Mouse (Mus musculus) liver, adult 2 months (tissue): ENCODE data around the gene Gstm4. TPM values are rescaled to one million over a fixed set of nuclear protein-coding genes. Genes with fewer than 3 reads are reported as not detected.
"Not testable (repeated sequence)": the region's sequence is repeated elsewhere in the genome, so short reads cannot be mapped to it uniquely, and the experiment has no call there.

Experiments used
- DNase-seq: peaks from one replicate; pipeline ENCODE4 v3.0.0-alpha.2; 2011; ENCODE audit warnings: low read depth, low spot score; ENCODE audit errors: extremely low read depth
- H3K27ac ChIP-seq: fragments of 200-500 bp; replicated peaks from 2 replicates; pipeline ENCODE4 v1.5.1; 2012; ENCODE audit warnings: low read depth, mild to moderate bottlenecking, control low read depth, inconsistent platforms, low read length; ENCODE audit not compliant: insufficient read depth
- H3K27me3 ChIP-seq: fragments of 200-500 bp; 2 replicates; pipeline ENCODE4 v1.6.1; 2012; ENCODE audit warnings: mild to moderate bottlenecking, moderate library complexity, low read length, inconsistent platforms; ENCODE audit not compliant: control insufficient read depth, insufficient read depth
- H3K36me3 ChIP-seq: fragments of 200-500 bp; 2 replicates; pipeline ENCODE4 v1.6.1; 2012; ENCODE audit warnings: low read length, inconsistent platforms; ENCODE audit not compliant: control insufficient read depth, insufficient read depth
- H3K4me1 ChIP-seq: fragments of 200-500 bp; 2 replicates; pipeline ENCODE4 v1.6.1; 2011; ENCODE audit warnings: low read length; ENCODE audit not compliant: control insufficient read depth, insufficient read depth
- H3K4me3 ChIP-seq: fragments of 200-500 bp; 2 replicates; pipeline ENCODE4 v1.5.1; 2011; ENCODE audit warnings: low read depth, mild to moderate bottlenecking, control low read depth, low read length, moderate library complexity; ENCODE audit not compliant: insufficient read depth
- H3K79me2 ChIP-seq: fragments of 200-500 bp; 2 replicates; pipeline ENCODE4 v1.6.1; 2012; ENCODE audit warnings: inconsistent platforms, mild to moderate bottlenecking, low read length, moderate library complexity; ENCODE audit not compliant: control insufficient read depth, insufficient read depth
- H3K9ac ChIP-seq: fragments of 200-500 bp; 2 replicates; pipeline ENCODE4 v1.6.1; 2012; ENCODE audit warnings: low read depth, mild to moderate bottlenecking, control low read depth, inconsistent platforms, low read length
- CTCF ChIP-seq: fragments of 200-500 bp; IDR thresholded peaks from 2 replicates; pipeline ENCODE4 v1.5.1; 2011; ENCODE audit warnings: low read depth, low read length, control low read depth
- POLR2A ChIP-seq: fragments of 200-500 bp; IDR thresholded peaks from 2 replicates; pipeline ENCODE4 v1.6.1; 2011; ENCODE audit warnings: low read length, control low read depth; ENCODE audit not compliant: insufficient read depth; ENCODE audit errors: extremely low read depth
- WGBS: fragments of 180-500 bp; shearing (Covaris S2); methylation state at CpG from one replicate; pipeline ENCODE4 v1.1.7; 2018; 5-methylcytosine and 5-hydroxymethylcytosine counted together
- polyA plus RNA-seq: library from polyadenylated mRNA; depleted of rRNA; stranded (reverse); fragments of >200 nt; gene quantifications from 2 replicates; pipeline ENCODE4 v1.2.3, GENCODE M21; 2012
- total RNA-seq: library from RNA; depleted of rRNA; stranded (reverse); fragments of >200 nt; gene quantifications from 2 replicates; pipeline ENCODE4 v1.2.3, GENCODE M21; 2014

The Gstm4 gene
- total and polyA plus RNA-seq, 2 experiments, result 19.8 to 98.9 TPM

DNA sequence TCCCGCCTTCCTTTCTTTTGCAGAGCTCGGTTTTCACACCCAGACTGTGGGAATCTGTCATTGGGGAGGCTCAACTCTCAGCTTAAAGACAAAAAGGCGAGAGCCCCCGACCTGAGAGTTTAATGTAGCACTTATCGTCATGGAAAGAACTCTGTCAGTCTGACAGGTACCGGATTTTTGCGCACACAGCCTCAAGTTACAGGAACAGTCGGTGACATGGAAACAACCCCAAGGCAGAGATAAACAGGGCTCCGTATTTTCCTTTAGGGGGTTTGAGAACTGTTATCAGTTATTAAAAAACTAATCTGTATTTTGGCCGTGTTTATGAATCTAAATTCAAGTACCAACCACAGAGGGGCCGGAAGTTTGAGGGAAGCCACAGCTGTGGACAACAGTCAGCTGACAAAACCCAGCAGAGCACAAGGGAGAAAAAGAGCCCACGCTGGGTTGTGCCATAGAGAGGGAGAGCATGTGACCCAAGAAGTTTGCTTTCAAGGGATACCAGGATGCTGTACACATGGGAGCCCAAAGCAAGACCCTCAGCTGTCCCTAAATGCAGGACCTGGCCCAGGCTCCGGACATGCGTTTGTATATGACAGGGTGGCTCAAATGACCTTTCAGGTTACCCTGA is 26.4 kb downstream of the Gstm4 start:
- 18% methylated on average over 14 of the region's 14 CpGs for WGBS
- no peaks in the 10 kb centered on the region for H3K79me2 ChIP-seq

GRCm38 (mm10) chr3:108017473-108018189 is 27.1 kb downstream of the Gstm4 start, which contains the start of gene Gstm1:
Gene Gstm1, minus strand, starts transcription at chr3:108017973.
- Histone ChIP-seq H3K9ac (peak within 1 kb of the TSS; percentile 68), H3K4me1 (peaks cover 42% of the 10 kb centered on the region), H3K36me3 (no peaks in the 10 kb centered on the region), H3K27me3 (no peaks in the 10 kb centered on the region), H3K79me2 (no peaks in the 10 kb centered on the region), H3K4me3 (peak within 1 kb of the TSS; percentile 59), H3K27ac (peak within 1 kb of the TSS; percentile 91)
- under 1% methylated on average over 31 of the region's 31 CpGs for WGBS
- DNase-seq, result peak; percentile 99
- TF ChIP-seq CTCF (peak; percentile 94), POLR2A (peak; percentile 93)

More for the DNA sequence above, 26.4 kb downstream of the Gstm4 start:
- no peaks in the 10 kb centered on the region for H3K27me3 ChIP-seq
- TF ChIP-seq POLR2A (no peak), CTCF (no peak)
- no peaks in the 10 kb centered on the region for H3K36me3 ChIP-seq
- H3K4me3 ChIP-seq, result 0 out of 2 replicates have a peak overlapping the region, but pooled peaks have one; percentile 4
- peak overlapping the region; percentile 44 for H3K9ac ChIP-seq
- no peak for DNase-seq
- H3K4me1 ChIP-seq, result peaks cover 42% of the 10 kb centered on the region
- H3K27ac ChIP-seq, result peak overlapping the region; percentile 80

- DNase-seq, H3K27me3 ChIP-seq, H3K36me3 ChIP-seq, H3K79me2 ChIP-seq: not testable (repeated sequence)
- Histone ChIP-seq H3K4me3 (peak overlapping the region; percentile 59), H3K27ac (peak overlapping the region; percentile 91), H3K9ac (peak overlapping the region; percentile 68), H3K4me1 (peaks cover 39% of the 10 kb centered on the region)
- WGBS, result 49% methylated on average over 5 of the region's 5 CpGs
Measured at GRCm38 (mm10) chr3:108016468-108016867, 28.2 kb downstream of the Gstm4 start.

DNA sequence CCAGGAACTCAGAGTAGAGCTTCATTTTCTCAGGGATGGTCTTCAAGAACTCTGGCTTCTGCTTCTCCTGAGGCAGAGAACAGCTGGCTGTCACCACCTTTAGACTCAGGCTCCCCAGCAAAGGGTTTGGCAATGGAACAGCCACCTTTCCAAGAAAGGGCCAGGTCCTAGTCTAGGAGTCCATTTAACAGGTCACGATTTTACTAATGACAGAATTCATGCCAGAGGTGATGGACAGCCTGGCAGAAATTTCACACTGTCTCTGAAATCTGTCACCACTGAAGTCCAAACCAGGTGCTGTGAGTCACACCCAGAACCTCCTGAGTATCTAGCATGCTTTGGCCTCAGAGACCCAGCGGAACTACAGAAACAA is 29.7 kb downstream of the Gstm4 start:
- H3K27me3 ChIP-seq, result no peaks in the 10 kb centered on the region
- no peaks in the 10 kb centered on the region for H3K79me2 ChIP-seq
- TF ChIP-seq CTCF (no peak), POLR2A (no peak)
- H3K4me3 ChIP-seq, result no peak overlapping the region
- peak; percentile 85 for DNase-seq
- no peaks in the 10 kb centered on the region; the same call in 1 of the 2 replicates for H3K36me3 ChIP-seq
- WGBS, result 30% methylated on average over 2 of the region's 2 CpGs
- 0 out of 2 replicates have a peak overlapping the region, but pooled peaks have one; percentile 36 for H3K9ac ChIP-seq
- H3K4me1 ChIP-seq, result peaks cover 39% of the 10 kb centered on the region
- H3K27ac ChIP-seq, result peak overlapping the region; percentile 77

DNA sequence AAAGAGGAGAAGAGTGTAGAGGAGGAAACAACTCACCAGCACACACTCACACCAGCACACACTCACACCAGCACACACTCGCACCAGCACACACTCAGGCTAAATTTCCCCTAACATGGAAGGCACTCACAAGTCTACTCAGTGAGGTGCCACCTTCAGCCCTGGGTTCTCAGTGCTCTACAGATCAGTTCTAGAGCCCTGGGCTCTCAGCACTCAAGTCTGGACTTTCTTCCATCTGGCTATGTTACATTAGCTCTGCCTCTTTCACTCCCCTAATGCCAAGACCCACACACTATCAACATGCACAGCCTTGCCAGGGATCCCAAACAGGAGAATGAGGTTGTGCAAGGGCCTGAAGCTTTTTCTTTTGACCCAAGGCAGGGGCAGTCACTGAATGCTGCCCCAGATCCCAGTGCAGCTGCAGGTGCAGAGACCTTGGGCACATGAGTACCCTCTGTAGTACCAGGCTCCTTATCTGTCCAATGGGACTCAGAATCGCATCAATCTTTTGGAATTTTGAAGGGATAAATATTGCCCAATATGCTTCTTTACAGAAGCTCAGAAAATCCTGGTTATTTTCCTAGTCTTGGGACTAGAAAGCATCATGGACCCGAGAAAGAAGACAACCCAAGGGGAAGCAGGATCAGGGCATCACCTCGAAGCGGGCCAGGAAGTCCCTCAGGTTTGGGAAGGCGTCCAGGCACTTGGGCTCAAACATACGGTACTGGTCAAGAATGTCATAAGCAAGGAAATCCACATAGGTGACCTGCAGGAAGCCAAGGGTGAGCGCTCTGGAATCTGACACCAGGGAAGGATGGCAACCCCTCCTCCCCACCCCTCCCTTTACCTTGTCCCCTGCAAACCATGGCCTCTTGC is 30.4 kb downstream of the Gstm4 start:
- H3K27me3 ChIP-seq, result no peaks in the 10 kb centered on the region
- peaks cover 39% of the 10 kb centered on the region for H3K4me1 ChIP-seq
- H3K79me2 ChIP-seq, result no peaks in the 10 kb centered on the region
- WGBS, result 42% methylated on average over 8 of the region's 8 CpGs
- no peak overlapping the region for H3K4me3 ChIP-seq
- H3K9ac ChIP-seq, result peak overlapping the region; percentile 49
- peak; percentile 86 for DNase-seq
- peak overlapping the region; percentile 79 for H3K27ac ChIP-seq
- TF ChIP-seq POLR2A, result no peak
- no peak for TF ChIP-seq CTCF
- H3K36me3 ChIP-seq, result no peaks in the 10 kb centered on the region; the same call in 1 of the 2 replicates
